Mouse (Mus musculus) left cerebral cortex, postnatal 36 days (tissue): ENCODE measurements at regions not wholly inside any gene's neighbourhood (a gene's known extent, or its start where the extent isn't known, plus 50 kb on each side); places are given as distances from the start of the nearest gene placed in this dataset.

Experiments
- DNase-seq, 2 experiments: peaks; one replicate each; pipeline ENCODE4 v3.0.0; 2021 to 2022; ENCODE audit warnings: low spot score in 2 of 2, mixed read lengths in 1 of 2
- intact Hi-C: fragments of 180-260 bp; cut with DNase I; formaldehyde crosslinking; loops from one replicate; pipeline ENCODE4 v1.15.1; 2025

DNA sequence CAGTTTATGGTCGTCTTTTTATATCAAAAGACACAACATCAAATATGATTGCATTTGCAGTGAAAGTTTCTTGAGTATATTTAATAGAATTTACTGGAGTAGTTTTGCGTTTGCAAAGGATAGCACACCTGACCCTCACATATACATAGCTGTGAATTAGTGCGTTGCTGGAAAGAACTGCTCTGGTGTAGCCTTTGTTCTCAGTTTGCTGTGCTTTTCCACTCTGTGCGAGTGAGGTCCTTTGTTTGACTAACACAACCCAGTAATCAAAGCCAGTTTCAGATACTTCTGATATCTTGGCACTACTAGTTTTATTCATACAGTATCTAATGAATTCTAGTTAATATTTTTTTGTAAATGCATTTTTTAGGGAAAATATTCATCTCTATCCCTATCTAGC is 84.7 kb downstream of the Trim52 start:
- no peak for DNase-seq
- intact Hi-C loops, result no loop called here

DNA sequence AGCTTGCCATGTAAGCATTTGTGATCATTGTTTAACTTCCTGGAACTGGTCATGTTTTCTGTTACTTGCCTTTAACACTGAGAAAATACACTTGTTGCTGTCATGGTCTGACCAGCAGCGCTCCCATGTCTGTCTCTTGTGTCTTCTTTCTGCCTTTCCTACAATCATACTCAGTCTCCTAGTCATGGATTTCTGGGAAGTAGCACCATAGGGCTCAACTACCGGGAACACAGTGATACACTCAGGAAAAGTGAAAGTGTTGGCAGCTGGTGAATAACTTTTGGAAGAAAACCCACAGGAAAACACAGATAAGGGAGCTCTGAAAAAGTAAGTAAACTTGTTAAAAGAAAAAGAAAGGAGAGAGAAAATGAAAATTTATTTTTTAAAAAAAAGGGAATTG is 87.6 kb downstream of the Trim52 start:
- intact Hi-C loops, result no loop called here
- DNase-seq, result no peak

DNA sequence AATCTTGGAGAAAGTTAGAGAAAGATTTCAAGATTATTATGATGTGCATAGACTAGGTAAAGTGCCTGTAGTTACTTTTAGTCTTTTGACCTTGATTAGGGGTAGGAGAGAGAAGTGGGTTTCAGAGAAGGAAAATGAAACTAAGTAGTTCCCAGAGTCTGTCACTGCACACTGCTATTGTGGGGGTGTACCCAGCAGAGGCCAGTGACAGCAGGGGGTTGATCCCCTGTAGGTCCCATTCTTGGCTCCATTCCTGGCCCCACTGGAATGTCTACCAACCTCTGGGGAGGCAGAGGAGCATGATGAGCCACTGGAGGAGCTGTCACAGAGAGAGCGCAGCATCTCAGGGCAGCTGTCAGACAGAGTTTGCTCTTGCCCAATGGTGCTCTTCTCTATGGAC is 88.1 kb downstream of the Trim52 start:
- no peak for DNase-seq
- intact Hi-C loops, result no loop called here

DNA sequence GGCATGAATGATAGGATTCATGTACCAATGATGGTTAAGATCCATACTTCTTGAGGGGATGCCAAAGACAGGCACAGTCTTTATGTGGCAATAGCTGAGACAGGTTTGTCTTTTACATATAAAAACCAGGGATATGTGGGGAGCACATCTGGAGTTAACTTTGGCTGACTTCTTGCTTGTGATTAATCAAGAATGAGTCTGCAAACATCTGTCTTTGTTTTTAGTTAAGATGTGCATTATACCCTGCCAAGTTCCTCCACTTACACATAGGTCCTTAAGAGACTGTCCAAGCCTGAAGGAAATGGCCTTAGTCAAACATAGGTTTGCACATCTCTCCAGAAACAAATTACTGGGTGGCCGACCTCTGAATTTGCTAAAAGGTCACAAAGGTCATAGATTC is 91.8 kb downstream of the Trim52 start:
- intact Hi-C loops, result no loop called here
- DNase-seq, result no peak

DNA sequence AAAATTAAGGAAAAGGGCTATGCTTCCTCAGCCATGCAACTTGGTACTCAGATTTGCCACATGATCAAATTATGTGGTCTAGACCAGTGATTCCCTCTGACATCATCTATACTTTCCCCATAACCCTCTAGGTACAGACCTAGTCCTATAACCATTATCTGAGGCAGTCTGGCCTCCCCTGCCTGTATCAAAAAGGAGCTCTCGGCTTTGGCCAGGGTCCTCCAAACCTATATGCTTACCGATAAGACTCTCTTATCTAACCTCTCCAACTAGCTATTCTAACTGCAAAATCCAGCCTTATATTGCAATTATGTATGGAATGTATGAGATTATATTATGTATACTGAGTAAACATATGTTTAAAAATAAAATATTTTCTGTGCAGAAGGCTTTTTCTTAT is 93.1 kb downstream of the Trim52 start:
- intact Hi-C loops, result no loop called here
- DNase-seq, result no peak

DNA sequence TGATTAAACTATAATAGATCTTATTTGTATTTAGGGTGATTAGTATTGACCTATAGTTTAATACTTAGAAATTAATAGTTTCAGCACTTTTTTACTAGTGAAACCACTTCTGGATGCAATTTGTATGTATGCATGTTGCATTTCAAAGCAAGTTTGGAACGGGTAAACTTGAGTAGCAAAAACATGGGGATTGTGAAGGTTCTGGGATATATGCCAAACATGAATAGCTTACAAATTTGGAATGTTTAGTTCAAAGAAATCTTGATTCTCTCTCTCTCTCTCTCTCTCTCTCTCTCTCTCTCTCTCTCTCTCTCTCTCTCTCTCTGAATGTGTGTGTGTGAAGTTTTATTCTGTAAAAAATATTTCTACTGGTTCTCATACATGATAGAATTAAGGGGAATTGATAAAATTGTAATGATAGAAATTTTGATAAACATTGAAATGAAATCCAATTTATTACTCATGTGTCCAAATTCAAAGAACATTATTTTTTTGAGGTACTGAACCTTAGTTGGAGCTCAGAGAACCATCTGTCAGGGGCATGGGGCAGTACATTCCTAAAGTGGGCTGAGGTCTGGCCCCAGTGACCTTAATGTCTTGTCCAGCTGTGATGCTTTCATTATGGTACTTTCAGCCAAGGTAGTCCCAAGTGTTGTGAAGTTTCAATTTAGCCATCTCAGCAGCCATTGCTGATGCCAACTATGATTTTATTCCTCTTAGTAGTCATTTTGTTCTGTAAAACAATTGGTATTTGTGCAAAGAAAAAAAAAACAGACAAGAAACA is 93.7 kb downstream of the Trim52 start:
- DNase-seq, result no peak

DNA sequence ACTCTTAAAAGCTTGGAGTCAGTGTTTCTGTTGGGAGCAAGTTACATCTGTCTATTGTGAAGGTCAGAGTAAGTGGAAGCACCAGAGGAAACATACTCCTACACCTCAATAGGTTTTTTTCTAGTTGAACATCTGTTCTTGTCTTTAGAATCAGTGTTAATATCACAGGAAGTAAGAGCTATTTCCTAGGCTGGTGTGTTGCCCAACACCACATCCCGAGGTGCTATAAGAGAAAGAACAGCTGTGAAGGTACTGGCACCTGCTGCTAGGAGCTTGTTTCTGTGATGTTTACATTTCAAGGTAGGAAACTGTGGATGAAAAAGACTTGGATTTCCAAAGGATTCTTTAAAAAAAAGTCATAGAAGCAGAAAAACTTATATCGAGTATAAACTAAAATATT is 105.1 kb downstream of the Trim52 start:
- DNase-seq, result no peak
- intact Hi-C loops, result no loop called here

More for the DNA sequence above, 93.7 kb downstream of the Trim52 start:
- intact Hi-C loops, result no loop called here

DNA sequence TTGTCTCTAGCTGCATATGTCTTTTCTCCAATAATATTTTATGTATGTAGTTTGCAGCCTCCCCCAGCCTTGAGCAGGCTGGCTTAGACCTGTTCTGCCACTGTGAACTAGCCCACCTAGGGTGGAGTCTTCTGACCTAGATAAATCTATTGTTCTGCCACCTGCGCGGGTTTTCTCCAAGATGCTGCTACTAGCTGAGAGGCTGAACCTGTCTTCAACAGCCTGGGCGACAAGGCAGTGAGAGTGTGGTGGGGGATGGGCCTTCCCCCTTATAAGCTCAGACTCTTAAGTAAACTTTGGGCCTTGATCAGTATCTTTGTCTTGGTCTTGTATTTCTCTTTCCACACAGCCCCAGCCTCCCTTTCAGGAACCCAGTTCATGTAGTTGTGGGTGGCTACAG is 111.7 kb downstream of the Trim52 start:
- no peak for DNase-seq
- intact Hi-C loops, result no loop called here

DNA sequence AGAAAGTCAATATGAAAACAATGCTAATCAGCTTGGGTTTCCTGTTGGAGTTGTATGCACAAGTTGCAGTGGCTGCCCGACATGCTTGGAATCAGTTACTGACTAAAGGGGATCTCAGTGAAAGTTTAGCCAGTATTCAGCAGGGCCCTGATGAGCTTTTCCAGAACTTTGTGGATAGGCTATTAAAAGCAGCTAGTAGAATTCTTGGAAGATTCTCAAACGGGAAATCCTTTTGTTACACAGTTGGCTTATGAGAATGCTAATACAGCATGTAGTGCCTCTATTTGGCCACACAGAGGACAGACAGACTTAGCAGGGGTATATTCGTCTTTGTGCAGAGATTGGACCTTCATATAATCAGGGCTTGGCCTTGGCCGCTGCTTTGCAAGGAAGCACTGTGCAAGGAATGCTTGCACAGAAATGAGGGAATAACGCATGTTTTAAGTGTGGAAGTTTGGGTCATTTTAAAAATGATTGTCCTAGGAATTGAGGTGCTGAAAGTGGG is 113.3 kb downstream of the Trim52 start:
- DNase-seq, result no peak
- intact Hi-C loops, result no loop called here

DNA sequence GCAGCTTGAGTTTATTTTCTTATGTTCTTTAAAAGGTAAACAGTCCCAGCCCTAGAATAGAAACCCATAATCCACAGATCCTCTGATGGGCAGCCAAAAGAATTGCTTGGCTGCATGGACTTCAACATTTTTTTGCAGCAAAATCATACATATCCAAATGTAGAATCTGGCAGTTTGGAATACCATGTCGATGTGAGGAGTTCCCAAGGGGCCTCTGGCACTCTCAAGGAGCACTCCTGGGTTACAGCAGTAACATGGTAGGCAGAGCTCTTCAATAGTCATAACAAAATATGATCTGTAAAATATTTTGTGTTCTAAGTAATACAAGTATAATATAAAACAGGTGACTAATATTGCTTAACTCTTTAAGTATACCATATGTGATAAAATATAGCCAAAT is 119.4 kb downstream of the Trim52 start:
- intact Hi-C loops, result no loop called here
- DNase-seq, result no peak

DNA sequence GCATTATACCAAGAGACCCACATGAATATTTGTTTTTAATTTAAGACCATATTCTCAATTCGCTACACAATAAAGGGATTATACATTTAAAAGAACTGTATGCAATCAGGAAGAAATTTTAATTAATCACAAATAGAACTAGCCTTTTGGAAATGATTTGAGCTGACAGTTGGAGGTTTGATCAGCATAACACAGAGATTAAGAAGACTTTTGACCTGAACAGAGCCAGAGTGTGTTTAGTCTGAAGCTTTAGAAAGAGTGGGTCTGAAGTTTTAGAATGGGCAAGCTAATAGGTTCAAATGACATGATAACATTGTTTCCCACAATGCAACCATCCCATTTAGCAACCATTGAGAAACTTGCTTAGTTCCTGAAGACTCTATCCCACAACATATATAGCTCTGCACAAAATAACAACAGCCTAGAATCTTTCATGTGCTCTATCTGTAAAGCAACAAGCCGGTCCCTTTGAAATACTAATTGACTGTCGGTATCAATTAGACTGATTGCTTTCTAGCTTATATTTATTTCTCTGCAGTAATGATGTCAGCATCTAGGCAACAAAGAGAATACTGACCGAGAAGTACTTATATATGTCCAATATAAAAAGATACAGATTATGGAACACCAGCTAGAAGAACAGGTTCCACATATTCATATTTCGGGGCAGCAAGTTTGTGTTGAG is 135.9 kb downstream of the Trim52 start:
- intact Hi-C loops, result no loop called here
- DNase-seq, result no peak

DNA sequence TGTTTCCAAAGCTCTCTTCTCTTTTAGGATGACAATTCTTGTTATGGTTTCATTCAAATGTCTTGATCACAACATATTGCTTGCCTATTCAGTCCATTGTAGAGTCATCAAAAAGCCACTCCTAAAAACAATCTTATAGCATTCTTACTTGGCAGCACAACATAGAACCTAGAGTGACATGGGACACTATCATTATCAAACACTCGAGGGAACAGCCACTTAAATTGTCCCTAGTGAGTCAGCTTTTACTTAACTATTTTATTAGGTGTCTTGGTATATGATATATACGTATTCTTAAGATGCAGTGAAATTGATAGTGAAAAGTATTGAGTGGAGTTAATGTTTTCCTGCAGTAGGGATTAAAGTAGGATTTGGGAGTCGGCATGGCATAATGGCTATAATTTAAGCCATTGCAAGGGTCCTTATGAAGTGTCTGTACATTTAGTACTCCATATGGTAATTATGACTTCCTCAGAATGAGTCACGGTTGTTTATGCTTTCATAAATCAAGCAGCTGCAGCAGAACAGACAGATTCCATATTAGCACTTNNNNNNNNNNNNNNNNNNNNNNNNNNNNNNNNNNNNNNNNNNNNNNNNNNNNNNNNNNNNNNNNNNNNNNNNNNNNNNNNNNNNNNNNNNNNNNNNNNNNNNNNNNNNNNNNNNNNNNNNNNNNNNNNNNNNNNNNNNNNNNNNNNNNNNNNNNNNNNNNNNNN is 153.6 kb downstream of the Trim52 start:
- DNase-seq, result no peak
- intact Hi-C loops, result no loop called here

DNA sequence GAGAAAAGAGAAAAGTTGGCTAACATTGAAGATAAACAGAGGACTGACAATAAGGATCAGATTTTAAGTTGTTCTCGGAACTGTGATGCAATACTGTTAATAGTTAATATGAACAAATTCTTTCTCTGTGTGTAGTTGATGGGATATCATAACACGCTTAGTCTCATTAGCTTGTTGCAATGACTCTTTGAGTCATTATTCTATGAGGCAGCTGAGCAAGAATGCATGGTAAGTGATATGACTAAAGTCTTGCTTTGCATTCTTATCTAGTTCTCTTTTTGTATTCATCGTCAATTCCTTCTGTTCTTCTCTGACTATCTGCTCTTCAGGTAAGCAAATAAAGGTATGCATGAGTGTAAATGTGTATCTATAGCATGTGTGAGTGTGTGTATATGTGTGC is 159.3 kb downstream of the Trim52 start:
- DNase-seq, result no peak
- intact Hi-C loops, result no loop called here

DNA sequence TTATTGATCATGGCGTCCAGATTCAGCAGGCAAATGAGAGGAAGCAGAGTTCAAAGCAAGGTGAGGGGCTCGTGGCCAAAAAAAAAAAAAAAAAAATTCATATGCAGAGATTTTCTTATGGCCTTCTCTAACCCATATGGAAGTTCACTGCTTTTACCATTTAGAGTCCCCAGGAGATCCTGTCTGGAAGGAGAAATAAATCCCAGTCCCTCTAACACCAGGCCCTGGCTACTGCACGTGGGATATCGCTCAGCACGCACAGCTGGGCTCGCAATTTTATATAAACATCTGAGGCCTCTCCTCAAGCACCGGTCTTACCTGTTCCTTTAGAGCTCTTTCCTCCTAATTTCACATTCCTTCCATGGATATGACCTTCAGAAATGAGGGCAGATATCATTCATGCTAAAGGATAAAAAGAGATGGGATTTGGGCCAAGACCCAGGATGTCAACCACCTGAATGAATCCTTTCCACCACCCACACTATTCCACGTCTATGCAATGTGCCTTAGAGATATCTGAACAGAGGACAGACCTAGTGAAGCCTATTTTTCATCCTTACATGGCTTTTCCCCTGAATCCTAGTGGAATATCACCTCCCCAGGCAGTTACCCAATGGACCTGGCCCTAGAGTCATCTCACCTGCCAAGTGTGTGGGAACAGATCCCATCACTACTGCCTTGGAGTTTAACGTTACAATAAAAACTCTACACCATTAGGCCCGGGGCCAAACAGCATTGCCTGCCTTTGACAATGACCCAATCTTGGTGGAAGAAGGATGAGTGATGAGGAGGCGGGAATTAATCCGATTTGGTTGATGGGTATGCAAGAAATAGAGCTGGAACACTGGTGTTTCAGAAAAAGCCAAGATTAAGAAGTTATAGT is 161.9 kb downstream of the Trim52 start:
- intact Hi-C loops, result no loop called here
- no peak for DNase-seq

DNA sequence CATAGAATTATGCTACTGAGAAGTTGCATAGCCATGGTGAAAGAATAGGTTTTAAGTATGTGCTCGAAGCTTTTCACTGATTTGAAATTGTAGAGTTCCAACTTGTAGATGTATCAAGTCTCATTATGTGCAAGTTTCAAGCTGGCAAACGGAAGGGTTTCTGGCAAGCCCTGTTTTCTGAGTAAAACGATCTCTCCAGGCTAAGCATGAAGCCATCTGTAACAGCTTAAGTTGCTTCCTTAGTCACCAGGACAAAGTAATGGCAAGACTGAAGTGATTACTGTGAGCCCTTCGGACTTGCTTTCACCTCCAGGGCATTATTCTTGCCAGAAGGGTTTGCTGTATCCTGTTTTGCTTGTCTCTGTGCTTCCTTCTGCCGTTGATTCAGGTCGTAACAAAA is 163.7 kb downstream of the Trim52 start:
- intact Hi-C loops, result no loop called here
- no peak for DNase-seq

DNA sequence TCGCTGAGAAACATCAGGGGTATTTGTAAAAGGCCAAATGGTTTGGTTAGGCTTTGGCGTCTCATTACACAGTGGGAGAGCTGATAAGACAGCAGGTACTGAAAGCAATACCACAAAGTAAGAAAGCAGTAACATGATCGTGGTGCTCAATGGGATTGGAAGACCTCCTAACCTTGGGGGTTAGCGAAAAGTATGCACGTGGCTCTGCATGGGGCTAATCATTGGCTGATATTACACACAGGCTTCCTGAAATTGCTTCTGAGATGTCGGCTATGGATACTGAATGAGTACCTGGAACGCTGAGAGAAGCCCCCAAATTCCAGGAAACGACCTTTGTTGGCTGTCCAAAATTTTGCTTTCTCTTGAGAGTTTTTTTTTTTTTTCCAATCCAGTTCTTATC is 207.6 kb downstream of the Trim52 start:
- intact Hi-C loops, result no loop called here
- DNase-seq, result no peak

DNA sequence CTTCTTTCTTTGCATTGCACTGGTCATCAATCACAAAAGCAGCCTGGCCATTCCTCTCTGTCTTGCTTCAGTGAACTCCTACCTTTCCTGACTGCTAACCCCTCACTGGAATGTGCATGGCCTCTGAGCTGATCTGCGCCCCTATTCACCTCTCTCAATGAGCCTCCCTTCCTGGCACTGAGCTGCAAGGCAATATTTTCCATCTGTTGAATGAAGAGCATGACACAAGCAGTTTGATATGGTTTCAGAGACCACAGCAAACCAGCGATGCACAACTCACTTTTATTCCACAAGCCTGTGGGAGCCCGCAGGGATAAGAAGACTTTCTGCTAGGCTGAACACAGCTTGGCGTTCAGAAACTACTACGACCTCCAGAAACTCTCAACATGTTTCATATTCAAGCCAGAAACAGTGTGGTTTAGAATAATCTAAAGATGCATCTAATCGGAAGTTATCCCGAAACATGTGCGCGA is 208.1 kb downstream of the Trim52 start:
- no peak for DNase-seq
- intact Hi-C loops, result no loop called here

DNA sequence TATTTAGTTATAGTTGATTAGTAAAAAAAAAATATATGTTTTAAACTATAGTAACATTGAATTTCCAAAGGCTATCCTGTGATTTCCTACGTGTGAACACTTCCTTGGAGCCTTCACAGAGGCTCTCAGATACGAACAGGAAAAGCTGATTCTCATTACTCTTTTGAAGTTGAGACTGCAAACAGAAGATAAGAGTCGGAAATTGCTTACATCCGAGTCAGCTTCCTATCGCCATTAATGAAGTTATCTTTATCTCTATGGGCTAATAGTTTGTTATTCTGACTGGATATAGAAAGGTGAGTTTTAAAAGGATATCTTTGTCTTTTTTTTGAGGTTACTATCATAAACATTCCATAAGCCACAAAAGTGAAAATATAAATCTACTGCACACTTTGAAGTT is 212.8 kb downstream of the Trim52 start:
- DNase-seq, result no peak
- intact Hi-C loops, result no loop called here

DNA sequence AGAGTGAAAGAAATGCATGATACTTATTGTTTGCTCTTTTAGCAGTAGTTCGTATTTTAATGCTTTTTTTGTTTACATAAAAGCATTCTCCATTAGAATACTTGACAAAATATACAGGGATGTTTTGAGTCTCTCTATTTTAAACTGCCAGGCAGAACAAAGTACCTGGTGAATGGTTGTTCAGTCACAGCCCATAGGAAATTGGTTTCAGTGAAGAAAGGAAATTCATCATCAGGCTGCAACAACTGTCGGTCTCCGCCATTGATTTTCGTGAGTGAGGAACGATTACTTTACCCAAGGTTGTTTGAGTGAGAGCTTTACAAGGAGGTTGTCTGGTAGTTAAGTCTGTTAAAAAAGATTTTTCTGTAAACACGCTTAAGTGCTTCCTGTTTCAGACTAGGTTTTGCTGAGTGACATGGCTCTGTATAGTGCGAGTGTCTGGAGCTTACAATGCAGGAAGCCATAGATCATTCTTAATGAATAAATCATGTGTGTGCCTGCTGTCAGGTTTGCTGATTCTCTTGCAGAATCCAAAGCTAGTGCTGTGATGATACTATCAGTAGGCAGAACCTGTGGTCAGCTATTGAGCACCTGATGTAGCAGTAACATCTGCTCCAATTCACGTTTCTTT is 221.8 kb downstream of the Trim52 start:
- DNase-seq, result no peak
- intact Hi-C loops, result no loop called here
